Mouse (Mus musculus): ENCODE measurements around the gene Aff1.

GRCm38 (mm10) chr5:103711886-103712285 is 19.7 kb downstream of the Aff1 start:
- no peak for TF ChIP-seq CTCF (IDR thresholded peaks at IDR 0.05; ENCODE audit: low read depth, low read length)
- no peak for TF ChIP-seq EP300 (IDR thresholded peaks at IDR 0.05; ENCODE audit: insufficient read depth, low read depth, low read length)
